Mouse (Mus musculus) cerebellum, adult (tissue): ENCODE results near the gene Enox1.

Experiments
- ATAC-seq: cut with Nextera tagmentation; 2 replicates; pipeline ENCODE4 v1.9.2; 2017; ENCODE audit warnings: mild to moderate bottlenecking, moderate library complexity, mixed read lengths; ENCODE audit not compliant: insufficient number of reproducible peaks, low FRiP score, low TSS enrichment

The Enox1 gene

DNA sequence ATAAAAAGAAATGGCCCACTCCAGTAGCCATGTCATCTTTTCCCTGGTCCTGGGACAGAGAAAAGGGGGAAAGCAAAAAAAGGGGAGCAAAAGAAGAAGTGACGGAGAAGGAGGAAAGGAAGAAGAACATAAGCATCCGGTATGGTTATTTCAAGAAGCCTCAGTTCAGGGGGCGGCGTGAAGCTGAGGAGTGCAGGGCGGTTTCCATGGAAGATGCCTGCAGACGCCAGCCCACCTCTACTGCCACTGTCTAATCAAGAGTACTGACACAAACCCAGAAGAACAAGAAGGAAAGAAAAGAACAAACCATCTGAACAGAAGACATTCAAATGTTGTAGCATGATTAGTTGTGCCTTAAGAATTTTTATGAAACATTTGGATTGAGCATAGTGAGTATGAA, 490.5 kb downstream of the Enox1 start:
- ATAC-seq = no peak

DNA sequence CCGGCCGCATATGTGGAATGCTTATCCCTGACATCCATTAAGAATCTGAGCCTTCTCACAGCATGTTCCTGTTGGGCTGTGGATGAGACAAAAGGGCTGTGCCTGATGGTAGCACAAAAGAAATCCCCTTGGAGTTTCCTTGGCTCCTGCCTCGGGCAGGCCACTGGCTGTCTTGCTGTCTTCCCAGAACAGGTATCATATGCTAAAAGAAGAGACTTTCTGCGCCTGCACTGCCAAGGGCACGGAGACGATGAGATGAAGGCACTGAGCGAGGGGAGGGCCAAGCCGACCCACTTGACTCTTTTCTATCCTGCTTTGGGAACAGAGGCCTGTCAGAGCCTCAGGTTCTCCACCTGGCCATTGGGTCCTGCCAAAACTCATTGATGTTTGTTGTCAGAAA, 491.7 kb downstream of the Enox1 start:
- ATAC-seq = peak; percentile 47; the same call in 1 of the 2 replicates

GRCm38 (mm10) chr14:77658739-77659138, 502.2 kb downstream of the Enox1 start:
- ATAC-seq = no peak

GRCm38 (mm10) chr14:77662273-77662672, 505.7 kb downstream of the Enox1 start:
- no peak for ATAC-seq

- ATAC-seq = no peak
Observed at GRCm38 (mm10) chr14:77662994-77663393, 506.4 kb downstream of the Enox1 start.

DNA sequence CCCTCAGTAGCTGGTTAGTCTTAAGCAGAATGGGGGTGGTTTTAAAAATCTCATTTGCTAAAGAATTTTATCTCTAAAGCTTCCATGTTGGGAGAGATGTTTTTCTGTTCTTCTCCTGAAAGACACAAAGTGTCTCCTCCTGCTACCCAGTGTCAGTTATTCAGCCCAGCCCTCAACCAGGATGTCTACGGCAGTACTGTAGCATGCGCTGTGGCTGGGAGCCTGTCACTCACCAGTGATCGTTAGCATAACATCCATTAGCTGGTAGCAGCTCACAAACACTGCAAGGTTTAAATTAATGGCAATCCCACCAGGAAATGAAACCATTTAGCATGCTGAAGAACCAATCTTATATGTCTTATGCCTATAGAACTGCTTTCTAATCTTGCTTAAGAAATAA, 511.5 kb downstream of the Enox1 start:
- ATAC-seq = no peak

DNA sequence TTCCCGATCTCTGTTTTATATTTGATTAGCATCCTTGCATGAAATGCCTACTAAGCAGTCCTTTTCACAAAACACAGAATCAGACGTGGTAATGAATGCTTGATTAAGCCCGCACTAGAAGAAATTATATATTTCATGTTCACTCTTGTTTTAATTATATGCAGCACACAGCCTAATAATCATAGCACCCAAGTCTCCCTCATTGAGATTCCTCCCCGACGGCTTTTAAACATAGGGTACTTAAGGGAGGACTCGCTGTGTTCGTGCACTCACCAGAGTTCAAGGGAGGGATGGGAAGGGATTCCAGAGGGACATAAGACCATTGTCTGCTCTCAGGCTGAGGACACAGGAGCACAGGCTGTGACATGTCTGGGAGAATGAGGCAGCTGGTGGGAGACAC, 512.9 kb downstream of the Enox1 start:
- ATAC-seq = no peak

DNA sequence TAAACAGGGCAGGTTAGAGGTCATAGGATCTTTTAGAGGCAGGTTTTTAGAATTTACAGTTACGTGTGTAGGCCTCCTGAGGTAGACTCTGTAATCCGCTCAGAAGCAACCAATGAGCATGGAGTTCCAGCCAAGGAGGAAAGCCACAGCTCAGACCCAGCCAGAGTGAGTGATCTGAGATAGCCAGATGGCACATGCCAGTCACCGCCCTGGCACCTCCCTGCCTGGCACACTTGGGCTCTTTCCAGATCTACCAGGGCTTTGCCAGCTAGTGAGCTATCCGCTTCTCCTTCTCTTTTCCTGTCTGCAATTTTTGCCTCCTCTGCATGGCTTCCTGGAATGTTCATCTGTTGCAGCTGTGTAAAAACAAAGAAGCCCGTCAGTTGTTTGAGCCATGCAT, 514.4 kb downstream of the Enox1 start:
- peak; percentile 42 for ATAC-seq

DNA sequence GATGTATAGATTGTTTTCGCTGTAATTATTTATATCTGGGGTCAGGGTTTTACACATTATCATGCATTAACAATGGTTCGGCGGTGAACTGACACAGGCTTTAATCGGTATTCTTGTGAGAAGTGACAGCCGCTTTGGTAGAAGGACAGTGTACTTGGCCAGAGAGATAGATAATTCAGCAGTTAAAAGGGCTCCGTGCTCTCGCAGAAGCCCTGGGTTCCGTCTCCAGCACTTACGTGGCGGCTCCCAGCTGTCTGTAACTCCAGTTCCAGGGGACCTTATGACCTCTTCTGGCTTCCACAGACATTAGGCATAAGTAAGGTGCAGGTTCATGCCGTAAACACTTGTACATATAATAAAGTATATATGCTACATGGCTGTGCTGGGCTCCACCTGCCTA, 515.4 kb downstream of the Enox1 start:
- no peak for ATAC-seq

DNA sequence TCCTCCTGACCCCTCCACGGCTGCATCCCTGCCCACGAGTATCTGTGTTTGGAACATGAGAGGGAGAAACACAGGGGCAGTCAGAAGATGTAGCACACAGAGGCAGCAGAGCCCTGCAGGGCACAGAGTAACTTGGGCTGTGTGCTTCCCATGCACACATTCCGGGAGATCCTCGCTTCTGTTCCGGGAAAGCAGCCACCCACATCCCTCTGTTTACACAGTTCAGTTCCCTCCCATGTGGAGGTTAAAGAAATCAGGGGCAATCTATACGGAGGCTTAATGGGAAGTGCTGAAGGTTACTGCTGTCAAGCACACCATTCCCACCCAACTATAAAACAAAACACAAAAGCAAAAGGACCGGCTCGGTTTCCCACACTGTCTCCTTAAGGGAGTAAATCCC, 516.6 kb downstream of the Enox1 start:
- no peak for ATAC-seq

DNA sequence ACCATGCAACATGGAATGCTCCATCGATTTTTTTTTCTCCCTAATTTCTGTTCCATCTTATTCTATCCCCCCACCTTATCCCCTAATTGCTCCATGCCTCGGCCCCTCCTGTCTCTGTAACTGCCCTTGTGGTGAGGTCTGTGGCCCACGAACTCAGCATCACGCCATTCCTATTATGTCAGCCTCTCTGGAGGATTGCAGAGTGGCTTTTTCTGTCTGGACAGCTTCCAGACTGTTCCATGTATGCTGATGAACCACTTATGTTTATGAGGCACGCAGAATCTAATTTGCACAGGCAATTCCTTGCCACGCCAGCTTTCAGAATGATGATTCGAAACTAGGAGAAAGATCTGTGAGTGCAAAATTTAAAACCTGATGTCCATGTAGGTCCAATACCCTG, 521.4 kb downstream of the Enox1 start:
- no peak for ATAC-seq

DNA sequence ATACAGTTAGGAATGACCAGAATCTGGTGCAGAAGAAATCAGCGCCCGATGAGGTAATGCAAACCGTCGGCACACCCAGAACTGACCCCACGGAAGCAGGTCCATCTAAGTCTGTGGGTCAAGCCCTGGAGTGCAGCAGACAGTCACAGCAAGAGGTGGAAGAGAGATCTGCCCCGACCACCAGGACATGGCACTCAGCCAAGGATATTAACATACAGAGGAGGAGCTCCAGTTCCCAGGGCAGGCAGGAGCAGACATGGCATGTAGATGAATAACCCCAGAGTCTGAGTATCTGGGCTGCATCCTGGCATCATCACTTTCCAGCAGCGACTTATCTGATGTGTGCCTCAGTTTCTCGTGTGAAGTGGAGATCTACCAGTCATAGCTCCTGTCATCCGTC, 523.3 kb downstream of the Enox1 start:
- ATAC-seq = no peak

GRCm38 (mm10) chr14:77682888-77683555, 526.5 kb downstream of the Enox1 start:
- ATAC-seq = no peak

DNA sequence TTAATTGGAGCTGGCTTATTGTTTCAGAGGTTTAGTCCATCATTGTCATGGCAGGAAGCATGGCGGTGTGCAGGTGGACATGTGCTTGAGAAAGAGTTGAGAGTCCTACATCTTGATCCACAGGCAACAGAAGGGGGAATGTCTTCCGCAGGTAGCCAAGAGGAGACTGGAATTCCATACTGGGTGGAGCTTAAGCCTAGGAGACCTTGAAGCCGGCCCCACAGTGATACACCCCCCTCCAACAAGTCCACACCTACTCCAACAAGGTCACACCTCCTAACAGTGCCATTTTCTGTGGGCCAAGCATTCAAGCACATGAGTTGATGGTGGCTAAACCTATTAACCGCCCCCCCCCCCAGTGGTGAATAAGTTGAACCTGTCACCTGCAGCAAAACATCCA, 533.3 kb downstream of the Enox1 start:
- no peak for ATAC-seq

DNA sequence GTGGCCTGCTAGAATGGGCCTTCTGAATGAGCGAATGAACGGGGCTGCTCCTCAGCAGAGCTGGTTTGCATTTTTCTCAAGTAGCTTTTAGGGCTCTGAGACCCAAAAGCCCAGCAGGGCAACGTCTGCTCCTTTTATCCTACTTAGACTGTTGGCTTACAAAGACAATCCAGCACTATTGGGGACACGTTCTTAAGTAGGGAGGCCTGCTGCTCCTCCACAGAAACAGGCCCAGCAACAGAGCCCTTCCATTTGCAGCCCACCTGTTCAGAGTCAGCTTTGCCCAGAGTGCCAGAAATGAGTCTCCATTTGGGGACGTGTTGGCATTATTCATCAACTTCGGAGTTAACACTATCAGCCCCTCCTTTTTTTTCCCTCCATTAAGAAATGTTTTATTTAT, 548.4 kb downstream of the Enox1 start:
- no peak for ATAC-seq

DNA sequence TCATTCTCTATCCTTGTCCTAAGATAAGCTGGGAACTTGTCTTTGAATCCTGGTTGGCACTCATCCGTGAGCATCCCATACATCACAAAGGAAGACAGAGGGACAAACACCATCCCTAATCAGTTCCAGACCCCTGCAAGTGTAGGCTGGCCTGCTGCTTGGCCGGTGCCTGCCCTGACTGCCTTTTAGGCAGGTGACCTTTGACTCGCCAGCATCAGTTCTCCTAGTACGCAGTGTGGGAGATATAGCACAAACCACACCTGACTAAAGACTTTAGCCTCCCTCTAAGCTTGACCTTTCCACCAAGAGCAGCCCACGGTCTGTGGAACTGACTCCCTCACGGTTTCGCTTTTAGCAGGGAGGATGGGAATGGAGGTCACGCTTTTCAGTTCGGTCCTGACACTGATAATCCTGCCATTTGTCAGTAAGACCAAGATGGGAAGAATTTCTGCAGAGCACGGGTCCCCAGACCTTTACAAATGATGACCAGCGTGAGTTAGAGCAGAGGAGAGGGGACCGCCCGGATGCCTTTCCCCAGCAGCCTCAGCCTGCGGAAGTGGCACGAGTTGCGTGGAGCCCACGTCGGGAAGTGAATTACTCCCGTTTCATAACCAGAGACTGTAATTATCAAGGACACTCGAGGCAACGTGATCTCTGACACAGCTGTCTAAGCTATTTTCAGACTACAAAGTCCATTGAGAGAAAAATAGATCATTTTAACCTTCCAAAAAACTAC, 550.1 kb downstream of the Enox1 start:
- no peak for ATAC-seq

DNA sequence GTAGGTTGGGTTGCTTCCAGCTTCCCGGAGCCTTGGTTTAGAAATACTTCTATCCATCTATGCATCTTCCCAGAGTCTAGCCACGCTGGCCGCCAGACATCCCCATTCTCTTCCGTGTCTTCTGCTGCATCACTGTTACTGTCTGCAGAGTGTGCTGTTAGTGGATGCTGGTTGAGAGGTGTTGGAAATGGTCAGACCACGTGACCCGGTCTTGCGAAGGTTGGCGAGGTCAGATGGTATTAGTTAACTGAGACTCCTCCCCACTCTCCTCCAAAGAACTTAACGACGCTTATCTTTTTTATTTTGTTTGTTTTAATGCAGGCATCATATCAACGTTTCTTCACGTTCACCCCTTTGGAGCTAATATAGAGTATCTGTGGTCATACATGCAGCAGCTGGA, 550.7 kb downstream of the Enox1 start:
- no peak for ATAC-seq

GRCm38 (mm10) chr14:77708354-77709150, 552.0 kb downstream of the Enox1 start:
- no peak for ATAC-seq

DNA sequence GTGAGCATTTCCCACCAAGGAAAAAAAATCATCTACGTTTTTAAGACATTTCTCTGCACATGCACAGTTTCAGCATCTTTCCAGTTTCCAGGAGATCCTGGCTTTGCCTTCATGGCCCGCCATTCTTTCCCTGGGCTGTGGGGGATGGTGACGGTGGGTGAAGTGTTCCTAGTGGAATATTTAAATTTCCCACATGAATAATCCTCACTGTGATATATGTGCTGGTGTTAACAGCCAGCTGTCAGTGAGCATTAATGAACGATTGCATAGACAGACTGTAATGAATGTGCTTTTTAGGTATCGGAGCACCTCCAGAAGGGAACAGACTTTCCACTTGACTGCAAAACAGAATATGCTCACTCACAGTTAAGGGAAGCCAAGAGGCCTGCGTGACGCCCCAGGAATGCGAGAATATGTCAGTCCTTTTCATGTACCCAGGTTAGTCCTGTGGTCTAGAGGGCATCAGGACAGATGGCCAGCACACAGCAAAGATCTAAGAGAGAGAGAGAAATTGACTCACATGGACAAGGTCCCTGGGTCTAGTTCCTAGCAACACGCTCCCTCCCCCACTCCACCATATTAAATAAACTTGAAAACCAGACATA, 558.5 kb downstream of the Enox1 start:
- no peak for ATAC-seq

GRCm38 (mm10) chr14:77716981-77717380, 560.4 kb downstream of the Enox1 start:
- no peak for ATAC-seq

GRCm38 (mm10) chr14:77718814-77719213, 562.3 kb downstream of the Enox1 start:
- peak; percentile 56; the same call in 1 of the 2 replicates for ATAC-seq
